Mouse (Mus musculus): ENCODE results near the gene Ank2.

- no peak for TF ChIP-seq GATA1 (IDR thresholded peaks at IDR 0.05; ENCODE audit: borderline replicate concordance, low read length)
- TF ChIP-seq FLI1 (IDR thresholded peaks at IDR 0.05; ENCODE audit: low read length), result no peak
These were observed 391.9 kb downstream of the Ank2 start for GRCm38 (mm10) chr3:127107281-127107680.
